ENCODE assay signal across 36 mouse cellular contexts in the genomic region with DNA sequence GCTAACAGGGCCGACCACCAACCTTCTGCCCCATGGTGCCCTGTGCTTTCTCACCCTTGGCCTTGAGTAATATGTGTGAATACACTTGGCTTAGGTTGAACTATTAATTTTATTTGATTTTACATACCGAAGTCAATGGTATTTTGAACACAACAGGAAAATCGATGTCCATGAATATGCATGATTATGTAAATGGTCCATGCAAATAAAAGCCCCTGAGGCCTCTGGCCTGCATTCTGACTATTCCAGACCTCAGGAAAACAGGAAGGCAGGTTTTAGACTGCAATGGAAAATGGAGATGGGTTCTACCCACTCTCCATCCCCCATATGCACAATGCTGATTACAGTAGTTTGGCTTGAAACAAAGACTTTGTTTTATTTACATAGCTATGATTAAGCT. TPM values are rescaled to one million over a fixed set of nuclear protein-coding genes. Genes with fewer than 3 reads are reported as not detected.
"Had no signal": no experiment of that assay in that cellular context is flagged by ENCODE, and none has a peak within 500 bp of the region (broad histone marks: within the 10 kb centered on the region; RNA-seq: fewer than 3 reads in every experiment).

No protein-coding gene starts in this region.

- DNase-seq: left cerebral cortex, postnatal 4 days; liver; liver, embryonic 13.5 days; liver, postnatal 0 days; lung, adult 18-20 months; lung, adult 2 months; lung, embryonic 14.5 days; lung, postnatal 10 days; lung, postnatal 14 days; lung, postnatal 36 days; lung, postnatal 4 days had no signal

- H3K4me3 ChIP-seq: left cerebral cortex, adult 2 months; limb, embryonic 10.5 days; limb, embryonic 12.5 days; limb, embryonic 13.5 days; limb, embryonic 15.5 days; liver, embryonic 12.5 days; liver, embryonic 13.5 days; liver, embryonic 15.5 days; lung, embryonic 15.5 days; megakaryocyte, embryonic 14.5 days; midbrain, embryonic 10.5 days; midbrain, embryonic 12.5 days; midbrain, embryonic 13.5 days; midbrain, embryonic 15.5 days; myocyte; neural tube, embryonic 12.5 days had no signal

- H3K4me2 ChIP-seq: limb, embryonic 12.5 days; limb, embryonic 13.5 days; limb, embryonic 15.5 days; liver, embryonic 11.5 days; liver, embryonic 12.5 days; liver, embryonic 13.5 days; liver, embryonic 15.5 days; lung, embryonic 14.5 days; lung, embryonic 15.5 days; midbrain, embryonic 11.5 days; midbrain, embryonic 12.5 days; midbrain, embryonic 13.5 days; midbrain, embryonic 15.5 days; neural tube, embryonic 12.5 days had no signal

- H3K9me3 ChIP-seq: limb, embryonic 10.5 days; limb, embryonic 12.5 days; limb, embryonic 13.5 days; limb, embryonic 15.5 days; liver, embryonic 12.5 days; liver, embryonic 15.5 days; lung, embryonic 15.5 days; midbrain, embryonic 10.5 days; midbrain, embryonic 12.5 days; midbrain, embryonic 13.5 days; midbrain, embryonic 15.5 days; neural tube, embryonic 12.5 days had no signal

- ATAC-seq: liver, embryonic 12.5 days; liver, postnatal 0 days; lung, postnatal 0 days; midbrain, embryonic 13.5 days; midbrain, embryonic 15.5 days; midbrain, embryonic 16.5 days had no signal

- H3K36me3 ChIP-seq: limb, embryonic 10.5 days; limb, embryonic 12.5 days; limb, embryonic 13.5 days; limb, embryonic 15.5 days; liver, embryonic 12.5 days; liver, embryonic 13.5 days; liver, embryonic 15.5 days; lung, embryonic 15.5 days; midbrain, embryonic 10.5 days; midbrain, embryonic 12.5 days; midbrain, embryonic 13.5 days; midbrain, embryonic 15.5 days; neural tube, embryonic 12.5 days had no signal

- H3K9ac ChIP-seq: limb, embryonic 12.5 days; limb, embryonic 13.5 days; limb, embryonic 15.5 days; liver, embryonic 12.5 days; liver, embryonic 13.5 days; liver, embryonic 14.5 days; liver, embryonic 15.5 days; liver, postnatal 0 days; lung, embryonic 14.5 days; lung, embryonic 15.5 days; midbrain, embryonic 12.5 days; midbrain, embryonic 13.5 days; midbrain, embryonic 15.5 days; neural tube, embryonic 12.5 days had no signal

- H3K27ac ChIP-seq: left cerebral cortex, adult 2 months; limb, embryonic 10.5 days; limb, embryonic 12.5 days; limb, embryonic 13.5 days; limb, embryonic 15.5 days; liver, embryonic 12.5 days; liver, embryonic 13.5 days; liver, embryonic 14.5 days; liver, embryonic 15.5 days; lung, embryonic 15.5 days; macrophage; midbrain, embryonic 10.5 days; midbrain, embryonic 12.5 days; midbrain, embryonic 13.5 days; midbrain, embryonic 15.5 days; neural tube, embryonic 12.5 days had no signal

- H3K27me3 ChIP-seq: limb, embryonic 12.5 days; limb, embryonic 15.5 days; liver, embryonic 12.5 days; liver, embryonic 13.5 days; liver, embryonic 15.5 days; lung, embryonic 15.5 days; megakaryocyte, embryonic 14.5 days; midbrain, embryonic 12.5 days; midbrain, embryonic 15.5 days; neural tube, embryonic 12.5 days had no signal

- H3K4me1 ChIP-seq: limb, embryonic 10.5 days; limb, embryonic 13.5 days; limb, embryonic 15.5 days; liver, embryonic 12.5 days; liver, embryonic 13.5 days; liver, embryonic 15.5 days; lung, embryonic 15.5 days; megakaryocyte, embryonic 14.5 days; midbrain, embryonic 10.5 days; midbrain, embryonic 12.5 days; midbrain, embryonic 15.5 days; neural tube, embryonic 12.5 days had no signal

RNA-seq across cellular contexts. Expression of gene Cdh4, which starts 13.3 kb away (rescaled TPM):
- total RNA-seq: megakaryocyte progenitor cell, adult 5-6 weeks; megakaryocyte, adult 5-6 weeks; megakaryocyte-erythroid progenitor cell, adult 5-6 weeks; monocyte, adult 5-6 weeks had no signal
- polyA plus RNA-seq: macrophage, myocyte had no signal
